Mouse (Mus musculus) ES-CJ7 (cell line): ENCODE measurements around the gene Trmt5.
A peak's percentile ranks its signal among the peaks of the same experiment; 100 is the strongest.

Experiments
- DNase-seq: peaks from one replicate; pipeline ENCODE4 v3.0.0; 2011; ENCODE audit warnings: low read depth, low spot score

Gene Trmt5

GRCm38 (mm10) chr12:73286287-73287092, at the start of gene Trmt5, which contains the start of gene Slc38a6:
Trmt5 (minus strand) TSS chr12:73286710.
Slc38a6 (plus strand) TSS chr12:73286779.
- peak; percentile 94 for DNase-seq

- DNase-seq, result no peak
These were observed 47.6 kb upstream of the Trmt5 start for GRCm38 (mm10) chr12:73334051-73334551.

GRCm38 (mm10) chr12:73332701-73333100, 46.2 kb upstream of the Trmt5 start:
- DNase-seq, result no peak

- no peak for DNase-seq
These were observed 43.7 kb upstream of the Trmt5 start for GRCm38 (mm10) chr12:73330236-73330635.

GRCm38 (mm10) chr12:73328448-73329167, 42.1 kb upstream of the Trmt5 start:
- DNase-seq, result no peak

- no peak for DNase-seq
These were observed 40.9 kb upstream of the Trmt5 start for GRCm38 (mm10) chr12:73327381-73327780.

GRCm38 (mm10) chr12:73325617-73326016, 39.1 kb upstream of the Trmt5 start:
- DNase-seq, result no peak

GRCm38 (mm10) chr12:73325181-73325580, 38.7 kb upstream of the Trmt5 start:
- DNase-seq, result no peak

- DNase-seq, result no peak
These were observed 38.2 kb upstream of the Trmt5 start for GRCm38 (mm10) chr12:73324742-73325141.

- no peak for DNase-seq
These were observed 37.7 kb upstream of the Trmt5 start for GRCm38 (mm10) chr12:73324180-73324586.

- no peak for DNase-seq
These were observed 31.5 kb upstream of the Trmt5 start for GRCm38 (mm10) chr12:73317706-73318686.

- no peak for DNase-seq
These were observed 22.2 kb upstream of the Trmt5 start for GRCm38 (mm10) chr12:73308711-73309110.

GRCm38 (mm10) chr12:73307750-73308149, 21.2 kb upstream of the Trmt5 start:
- DNase-seq, result no peak

GRCm38 (mm10) chr12:73304636-73305035, 18.1 kb upstream of the Trmt5 start:
- no peak for DNase-seq

GRCm38 (mm10) chr12:73300531-73300930, 14.0 kb upstream of the Trmt5 start:
- no peak for DNase-seq

- no peak for DNase-seq
These were observed 12.1 kb upstream of the Trmt5 start for GRCm38 (mm10) chr12:73298621-73299020.

- no peak for DNase-seq
These were observed 9.1 kb upstream of the Trmt5 start for GRCm38 (mm10) chr12:73295505-73296140.

GRCm38 (mm10) chr12:73294884-73295283, 8.4 kb upstream of the Trmt5 start:
- no peak for DNase-seq

- no peak for DNase-seq
These were observed 2.1 kb upstream of the Trmt5 start for GRCm38 (mm10) chr12:73288626-73289025.

GRCm38 (mm10) chr12:73287609-73288008, 1.1 kb upstream of the Trmt5 start:
- DNase-seq, result no peak

- no peak for DNase-seq
These were observed 11.6 kb downstream of the Trmt5 start for GRCm38 (mm10) chr12:73274921-73275320.
